Mouse (Mus musculus) ES-E14 (cell line): ENCODE data around the gene Srp68.

ENCODE experiments used
- MAFK ChIP-seq: IDR thresholded peaks from 2 replicates; pipeline ENCODE4 v1.6.1; 2014; ENCODE audit warnings: mild to moderate bottlenecking, low read depth, low read length, inconsistent platforms; ENCODE audit not compliant: insufficient read depth
- ZC3H11A ChIP-seq: IDR thresholded peaks from 2 replicates; pipeline ENCODE4 v1.6.1; 2012; ENCODE audit warnings: low read depth, mild to moderate bottlenecking, inconsistent platforms, low read length, borderline replicate concordance

DNA sequence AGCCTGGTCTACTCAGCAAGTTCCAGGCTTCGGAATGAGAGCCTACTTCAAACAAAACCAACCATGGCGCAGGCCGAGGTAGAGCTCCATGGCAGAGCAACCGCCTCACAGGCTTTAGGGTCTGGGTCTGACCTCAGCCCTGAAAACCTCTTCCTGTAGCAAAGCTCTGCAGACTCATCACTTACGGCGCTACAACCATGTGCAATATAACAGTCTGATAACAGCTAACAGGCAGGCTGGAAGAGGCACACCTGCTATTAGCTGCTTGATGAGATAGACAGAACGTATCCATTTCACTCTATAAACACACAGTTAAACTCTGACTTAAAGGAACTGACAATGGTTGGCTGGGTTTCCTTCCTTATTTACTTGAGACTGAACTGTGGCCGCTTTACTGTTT lies 14.6 kb downstream of the Srp68 start:
- no peak for TF ChIP-seq MAFK
- no peak for TF ChIP-seq ZC3H11A
